Mouse (Mus musculus): Measurements from ENCODE around the gene Atl3. TPM values are rescaled to one million over a fixed set of nuclear protein-coding genes. Genes with fewer than 3 reads are reported as not detected.

Atl3 gene
- total and polyA plus RNA-seq, 3 experiments: 10.5 to 74.2 (median 64.6) TPM

DNA sequence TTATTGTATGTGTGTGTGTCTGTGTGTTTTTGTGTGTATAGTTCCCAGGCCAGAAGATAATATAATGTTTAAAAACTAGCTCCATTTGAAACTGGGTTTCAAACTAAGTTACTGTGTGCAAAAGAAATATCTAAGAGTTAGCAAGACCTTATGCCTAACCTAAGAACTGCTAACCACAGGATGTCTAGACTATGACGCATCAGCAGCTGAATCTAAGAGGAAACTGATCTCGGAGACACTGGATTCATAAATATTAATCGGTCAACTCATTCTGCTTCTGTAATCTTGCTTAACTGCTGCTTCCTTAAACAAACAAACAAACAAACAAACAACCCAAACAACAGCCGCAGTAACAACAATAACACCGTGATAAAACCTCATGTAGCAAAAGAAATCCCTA, 75.8 kb downstream of the Atl3 start:
- no peak for ATAC-seq (ENCODE audit: extremely low read depth, insufficient number of reproducible peaks, low FRiP score, poor library complexity, severe bottlenecking)
- Histone ChIP-seq H3K4me3 (ENCODE audit: low read depth, low read length) (no peak overlapping the region), H3K27me3 (ENCODE audit: insufficient read depth, low read length) (peaks cover 3% of the 10 kb centered on the region; the same call in 1 of the 2 replicates), H3K9me3 (replicated peaks) (no peaks in the 10 kb centered on the region), H3K36me3 (replicated peaks) (no peaks in the 10 kb centered on the region), H3K4me1 (ENCODE audit: insufficient read depth, low read depth, low read length) (no peaks in the 10 kb centered on the region)
- no peak for DNase-seq (ENCODE audit: low spot score)
- no peak for TF ChIP-seq GATA1 (IDR thresholded peaks at IDR 0.05; ENCODE audit: borderline replicate concordance, low read length)
- no peak for TF ChIP-seq GATA2 (IDR thresholded peaks at IDR 0.05; ENCODE audit: borderline replicate concordance, low read depth, low read length)

DNA sequence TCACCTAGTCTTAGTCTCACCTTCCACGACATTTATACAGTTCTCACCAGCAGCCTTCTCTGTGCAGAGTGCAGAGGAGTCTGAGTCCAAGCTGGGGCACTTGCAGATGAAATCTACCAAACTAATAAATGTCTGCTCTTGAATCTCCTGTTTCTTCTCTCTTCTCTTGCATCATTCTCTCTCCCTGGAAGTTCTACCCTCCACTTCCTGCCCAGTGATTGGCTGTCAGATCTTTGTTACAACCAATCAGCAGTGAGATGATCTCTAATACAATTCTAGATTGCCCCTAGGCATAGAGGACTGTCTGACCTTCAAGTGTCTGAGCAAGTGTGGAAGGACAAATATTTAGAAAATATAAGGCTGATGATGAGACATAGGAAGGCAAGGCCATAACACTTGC, 82.3 kb downstream of the Atl3 start:
- DNase-seq (ENCODE audit: low spot score) (no peak), ATAC-seq (ENCODE audit: extremely low read depth, insufficient number of reproducible peaks, low FRiP score, poor library complexity, severe bottlenecking) (no peak)
- H3K9me3 ChIP-seq (replicated peaks): no peaks in the 10 kb centered on the region
- H3K27me3 ChIP-seq (ENCODE audit: insufficient read depth, low read length): peaks cover 6% of the 10 kb centered on the region
- peaks cover 7% of the 10 kb centered on the region; the same call in 1 of the 2 replicates for H3K4me1 ChIP-seq (ENCODE audit: insufficient read depth, low read depth, low read length)
- no peaks in the 10 kb centered on the region for H3K36me3 ChIP-seq (replicated peaks)
- TF ChIP-seq GATA2 (IDR thresholded peaks at IDR 0.05; ENCODE audit: borderline replicate concordance, low read depth, low read length) (no peak), GATA1 (IDR thresholded peaks at IDR 0.05; ENCODE audit: borderline replicate concordance, low read length) (no peak), CTCF (IDR thresholded peaks at IDR 0.05; ENCODE audit: low read depth, low read length) (no peak), TAL1 (conservative IDR thresholded peaks at IDR 0.05; ENCODE audit: low read depth, low read length) (no peak), POLR2AphosphoS5 (IDR thresholded peaks at IDR 0.05; ENCODE audit: insufficient replicate concordance, low read depth, low read length) (no peak)
- H3K4me3 ChIP-seq (ENCODE audit: low read depth, low read length): no peak overlapping the region

DNA sequence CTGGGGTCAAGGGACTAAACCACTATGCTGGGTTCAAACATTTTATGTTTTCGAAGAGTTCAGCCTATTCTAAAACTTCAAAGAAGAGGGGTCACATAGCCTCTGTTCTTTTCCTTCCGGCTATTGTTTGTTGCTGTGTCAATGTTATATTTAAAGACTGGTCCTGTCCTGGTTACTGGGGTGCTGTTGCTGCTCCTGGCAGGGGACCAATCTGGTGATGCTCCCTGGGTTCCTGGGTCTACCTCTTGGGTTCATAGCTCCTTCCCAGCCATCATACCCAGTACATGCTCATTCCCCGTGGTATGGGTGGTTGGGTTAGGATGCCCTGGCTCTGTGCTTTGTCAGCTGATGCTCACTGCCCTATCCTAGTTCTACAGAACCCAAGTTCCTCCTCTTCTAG, 83.9 kb downstream of the Atl3 start:
- no peaks in the 10 kb centered on the region for H3K9me3 ChIP-seq (replicated peaks)
- DNase-seq (ENCODE audit: low spot score) (no peak), ATAC-seq (ENCODE audit: extremely low read depth, insufficient number of reproducible peaks, low FRiP score, poor library complexity, severe bottlenecking) (no peak)
- TF ChIP-seq GATA1 (IDR thresholded peaks at IDR 0.05; ENCODE audit: borderline replicate concordance, low read length) (no peak), POLR2AphosphoS5 (IDR thresholded peaks at IDR 0.05; ENCODE audit: insufficient replicate concordance, low read depth, low read length) (no peak), TAL1 (conservative IDR thresholded peaks at IDR 0.05; ENCODE audit: low read depth, low read length) (no peak), GATA2 (IDR thresholded peaks at IDR 0.05; ENCODE audit: borderline replicate concordance, low read depth, low read length) (no peak), CTCF (IDR thresholded peaks at IDR 0.05; ENCODE audit: low read depth, low read length) (no peak)
- H3K27me3 ChIP-seq (ENCODE audit: insufficient read depth, low read length): peaks cover 8% of the 10 kb centered on the region
- peaks cover 8% of the 10 kb centered on the region for H3K4me1 ChIP-seq (ENCODE audit: insufficient read depth, low read depth, low read length)
- no peaks in the 10 kb centered on the region for H3K36me3 ChIP-seq (replicated peaks)
- H3K4me3 ChIP-seq (ENCODE audit: low read depth, low read length): no peak overlapping the region

DNA sequence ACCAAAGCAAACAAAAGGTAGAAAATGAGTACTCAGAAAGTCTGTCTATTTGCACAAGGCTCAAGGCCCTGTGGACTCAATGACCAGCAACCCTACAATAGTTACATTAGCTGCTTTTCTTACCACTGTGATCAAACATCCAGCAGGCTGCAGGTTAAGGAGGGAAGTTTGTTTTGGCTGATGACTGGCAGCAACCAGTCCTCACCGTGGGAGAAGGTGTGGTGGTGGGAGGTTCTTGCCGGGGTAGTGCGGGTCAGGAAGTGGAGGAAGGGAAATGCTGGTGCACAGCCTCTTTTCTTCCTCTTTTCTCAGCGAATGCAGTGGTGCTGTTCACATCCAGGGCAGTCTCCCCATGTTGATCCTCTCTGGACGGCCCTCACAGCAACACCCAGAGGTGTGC, 87.2 kb downstream of the Atl3 start:
- H3K9me3 ChIP-seq (replicated peaks): no peaks in the 10 kb centered on the region
- H3K4me3 ChIP-seq (ENCODE audit: low read depth, low read length): no peak overlapping the region
- peaks cover 11% of the 10 kb centered on the region for H3K4me1 ChIP-seq (ENCODE audit: insufficient read depth, low read depth, low read length)
- TF ChIP-seq TAL1 (conservative IDR thresholded peaks at IDR 0.05; ENCODE audit: low read depth, low read length): no peak
- ATAC-seq (ENCODE audit: extremely low read depth, insufficient number of reproducible peaks, low FRiP score, poor library complexity, severe bottlenecking): no peak
- DNase-seq (ENCODE audit: low spot score): no peak
- no peaks in the 10 kb centered on the region for H3K36me3 ChIP-seq (replicated peaks)
- peaks cover 11% of the 10 kb centered on the region for H3K27me3 ChIP-seq (ENCODE audit: insufficient read depth, low read length)

DNA sequence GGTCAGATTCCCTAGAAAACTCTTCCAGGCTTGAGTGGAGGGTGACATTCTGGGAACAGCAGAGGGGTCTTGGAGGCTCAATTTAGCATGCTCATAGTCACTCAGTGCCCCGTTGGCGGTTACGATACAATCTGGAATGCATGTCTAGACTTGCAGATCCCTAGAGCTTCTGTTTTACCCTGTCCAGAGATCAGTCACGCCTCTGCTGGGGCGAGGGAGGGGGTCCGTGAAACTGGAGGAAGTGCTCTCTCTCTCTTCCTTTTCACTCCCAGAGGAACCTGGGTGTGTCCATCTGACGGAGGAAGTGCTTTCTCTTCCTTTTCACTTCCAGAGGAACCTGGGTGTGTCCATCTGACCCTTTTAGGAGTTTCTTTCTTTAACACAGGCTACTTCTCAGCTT, 89.3 kb downstream of the Atl3 start:
- TF ChIP-seq POLR2AphosphoS5 (IDR thresholded peaks at IDR 0.05; ENCODE audit: insufficient replicate concordance, low read depth, low read length) (no peak), GATA1 (IDR thresholded peaks at IDR 0.05; ENCODE audit: borderline replicate concordance, low read length) (no peak), GATA2 (IDR thresholded peaks at IDR 0.05; ENCODE audit: borderline replicate concordance, low read depth, low read length) (no peak), CTCF (IDR thresholded peaks at IDR 0.05; ENCODE audit: low read depth, low read length) (no peak), TAL1 (conservative IDR thresholded peaks at IDR 0.05; ENCODE audit: low read depth, low read length) (no peak)
- ATAC-seq (ENCODE audit: extremely low read depth, insufficient number of reproducible peaks, low FRiP score, poor library complexity, severe bottlenecking) (no peak), DNase-seq (ENCODE audit: low spot score) (no peak)
- Histone ChIP-seq H3K4me1 (ENCODE audit: insufficient read depth, low read depth, low read length) (peaks cover 11% of the 10 kb centered on the region), H3K27me3 (ENCODE audit: insufficient read depth, low read length) (peaks cover 11% of the 10 kb centered on the region), H3K4me3 (ENCODE audit: low read depth, low read length) (no peak overlapping the region), H3K9me3 (replicated peaks) (peaks cover 2% of the 10 kb centered on the region; the same call in 1 of the 2 replicates), H3K36me3 (replicated peaks) (no peaks in the 10 kb centered on the region)

DNA sequence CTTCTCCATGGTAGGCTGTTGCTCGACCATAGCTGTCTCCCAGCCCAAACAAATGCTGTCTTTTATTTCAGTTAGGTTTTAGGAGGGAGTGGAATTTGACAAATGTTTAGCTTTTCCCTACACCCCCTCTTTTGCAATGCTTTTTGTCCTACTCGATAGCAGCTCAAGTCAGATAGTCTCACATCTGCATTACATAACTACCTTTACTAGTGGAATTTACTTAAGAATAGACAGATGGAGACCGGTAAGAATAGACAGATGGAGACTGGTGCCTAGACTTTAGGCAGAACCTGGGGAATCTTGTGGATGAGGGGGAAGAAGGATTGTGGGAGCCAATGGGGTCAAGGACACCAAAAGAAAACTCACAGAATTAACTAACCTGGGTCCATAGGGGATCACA, 89.8 kb downstream of the Atl3 start:
- Histone ChIP-seq H3K36me3 (replicated peaks) (no peaks in the 10 kb centered on the region), H3K4me1 (ENCODE audit: insufficient read depth, low read depth, low read length) (peaks cover 11% of the 10 kb centered on the region), H3K27me3 (ENCODE audit: insufficient read depth, low read length) (peaks cover 8% of the 10 kb centered on the region), H3K4me3 (ENCODE audit: low read depth, low read length) (no peak overlapping the region), H3K9me3 (replicated peaks) (peaks cover 4% of the 10 kb centered on the region; the same call in 1 of the 2 replicates)
- ATAC-seq (ENCODE audit: extremely low read depth, insufficient number of reproducible peaks, low FRiP score, poor library complexity, severe bottlenecking) (no peak), DNase-seq (ENCODE audit: low spot score) (no peak)
- TF ChIP-seq TAL1 (conservative IDR thresholded peaks at IDR 0.05; ENCODE audit: low read depth, low read length) (no peak), CTCF (IDR thresholded peaks at IDR 0.05; ENCODE audit: low read depth, low read length) (no peak), GATA1 (IDR thresholded peaks at IDR 0.05; ENCODE audit: borderline replicate concordance, low read length) (no peak), GATA2 (IDR thresholded peaks at IDR 0.05; ENCODE audit: borderline replicate concordance, low read depth, low read length) (no peak), POLR2AphosphoS5 (IDR thresholded peaks at IDR 0.05; ENCODE audit: insufficient replicate concordance, low read depth, low read length) (no peak)

DNA sequence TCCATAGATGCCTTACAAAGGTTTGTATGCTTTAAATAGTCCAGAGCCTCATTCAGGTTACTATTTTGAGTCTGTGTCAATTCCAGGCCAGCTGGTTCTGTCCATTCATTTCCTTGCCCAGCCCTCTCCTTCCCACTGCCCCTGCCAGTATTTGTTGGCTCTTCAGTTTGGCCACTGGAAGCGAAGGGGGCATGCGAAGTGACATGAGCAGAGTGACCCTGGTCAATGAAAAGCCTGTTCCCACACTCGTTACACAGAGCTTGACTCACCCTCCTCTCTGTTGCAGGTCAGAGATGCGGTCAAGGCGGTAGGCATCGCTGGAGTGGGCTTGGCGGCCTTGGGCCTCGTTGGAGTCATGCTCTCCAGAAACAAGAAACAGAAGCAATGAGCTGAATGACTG, 91.4 kb downstream of the Atl3 start:
- peaks cover 10% of the 10 kb centered on the region for H3K4me1 ChIP-seq (ENCODE audit: insufficient read depth, low read depth, low read length)
- H3K4me3 ChIP-seq (ENCODE audit: low read depth, low read length): no peak overlapping the region
- ATAC-seq (ENCODE audit: extremely low read depth, insufficient number of reproducible peaks, low FRiP score, poor library complexity, severe bottlenecking) (no peak), DNase-seq (ENCODE audit: low spot score) (no peak)
- no peaks in the 10 kb centered on the region for H3K36me3 ChIP-seq (replicated peaks)
- H3K27me3 ChIP-seq (ENCODE audit: insufficient read depth, low read length): peaks cover 8% of the 10 kb centered on the region
- no peak for TF ChIP-seq GATA1 (IDR thresholded peaks at IDR 0.05; ENCODE audit: borderline replicate concordance, low read length)
- TF ChIP-seq POLR2AphosphoS5 (IDR thresholded peaks at IDR 0.05; ENCODE audit: insufficient replicate concordance, low read depth, low read length): no peak
- TF ChIP-seq TAL1 (conservative IDR thresholded peaks at IDR 0.05; ENCODE audit: low read depth, low read length): no peak
- no peak for TF ChIP-seq CTCF (IDR thresholded peaks at IDR 0.05; ENCODE audit: low read depth, low read length)
- no peak for TF ChIP-seq GATA2 (IDR thresholded peaks at IDR 0.05; ENCODE audit: borderline replicate concordance, low read depth, low read length)
- peaks cover 4% of the 10 kb centered on the region; the same call in 1 of the 2 replicates for H3K9me3 ChIP-seq (replicated peaks)

Data from G1E (cell line).